Mouse (Mus musculus) brain, embryonic 14.5 days (tissue): ENCODE measurements around the gene Proz. TPM values are rescaled to one million over a fixed set of nuclear protein-coding genes. Genes with fewer than 3 reads are reported as not detected.
"Not testable (repeated sequence)": the region's sequence is repeated elsewhere in the genome, so short reads cannot be mapped to it uniquely, and the experiment has no call there.

Experiments
- DNase-seq: peaks from one replicate; pipeline ENCODE4 v3.0.0-alpha.2; 2011; ENCODE audit warnings: low read depth
- CTCF ChIP-seq: fragments of 200-500 bp; IDR thresholded peaks from 2 replicates; pipeline ENCODE4 v1.5.1; 2012; ENCODE audit warnings: inconsistent platforms, mild to moderate bottlenecking, moderate library complexity, borderline replicate concordance; ENCODE audit not compliant: insufficient read depth, insufficient read length; ENCODE audit errors: extremely low read depth
- POLR2A ChIP-seq: fragments of 200-500 bp; IDR thresholded peaks from 2 replicates; pipeline ENCODE4 v1.6.1; 2012; ENCODE audit warnings: mild to moderate bottlenecking, inconsistent platforms, borderline replicate concordance; ENCODE audit not compliant: poor library complexity, insufficient read depth, insufficient read length, severe bottlenecking; ENCODE audit errors: extremely low read depth
- polyA plus RNA-seq: library from polyadenylated mRNA; depleted of rRNA; stranded (reverse); fragments of >200 nt; gene quantifications from 2 replicates; pipeline ENCODE4 v1.2.3, GENCODE M21; 2012

Gene Proz
- polyA plus RNA-seq, 1 experiment, result 0.12 TPM

- TF ChIP-seq CTCF (no peak), POLR2A (no peak)
- DNase-seq, result no peak
Measured at GRCm38 (mm10) chr8:13057351-13057750, 3.4 kb upstream of the Proz start.

GRCm38 (mm10) chr8:13063112-13063511, 2.4 kb downstream of the Proz start:
- no peak for DNase-seq
- TF ChIP-seq POLR2A (no peak), CTCF (no peak)

GRCm38 (mm10) chr8:13073255-13073654, 12.5 kb downstream of the Proz start:
- no peak for TF ChIP-seq CTCF
- no peak for TF ChIP-seq POLR2A
- no peak for DNase-seq

- TF ChIP-seq POLR2A, result no peak
- no peak for TF ChIP-seq CTCF
- no peak for DNase-seq
Measured at GRCm38 (mm10) chr8:13075044-13075443, 14.3 kb downstream of the Proz start.

GRCm38 (mm10) chr8:13075579-13075978, 14.9 kb downstream of the Proz start:
- not testable (repeated sequence) for DNase-seq

GRCm38 (mm10) chr8:13077542-13077941, 16.8 kb downstream of the Proz start:
- TF ChIP-seq POLR2A, result no peak
- TF ChIP-seq CTCF, result no peak
- DNase-seq, result no peak

- no peak for TF ChIP-seq CTCF
- 0 out of 2 replicates have a peak, but pooled peaks have one; percentile 25 for TF ChIP-seq POLR2A
- peak; percentile 97 for DNase-seq
Measured at GRCm38 (mm10) chr8:13104691-13105086, 44.0 kb downstream of the Proz start.

- peak; percentile 99 for DNase-seq
- peak; percentile 48 for TF ChIP-seq CTCF
- TF ChIP-seq POLR2A, result peak; percentile 100
Measured at GRCm38 (mm10) chr8:13105087-13105881, 44.6 kb downstream of the Proz start, which contains the start of the genes Pcid2 and Cul4a. Gene Pcid2 (minus strand): TSS chr8:13105459. Gene Cul4a (plus strand): TSS chr8:13105621.

GRCm38 (mm10) chr8:13105908-13106551, 45.3 kb downstream of the Proz start:
- TF ChIP-seq CTCF (no peak), POLR2A (no peak)
- DNase-seq, result peak; percentile 45

GRCm38 (mm10) chr8:13107990-13108638, 47.4 kb downstream of the Proz start:
- DNase-seq, result no peak
- TF ChIP-seq POLR2A (no peak), CTCF (no peak)

- DNase-seq, result no peak
- TF ChIP-seq POLR2A (no peak), CTCF (no peak)
Measured at GRCm38 (mm10) chr8:13108967-13109366, 48.3 kb downstream of the Proz start.
